Mouse (Mus musculus) CH12.LX (cell line): Measurements from ENCODE around the gene Bbs1. TPM values are rescaled to one million over a fixed set of nuclear protein-coding genes. Genes with fewer than 3 reads are reported as not detected.

Experiments used
- DNase-seq: peaks from one replicate; pipeline ENCODE4 v3.0.0-alpha.2; 2013; ENCODE audit errors: extremely low read depth
- H3K27ac ChIP-seq: 2 replicates; pipeline ENCODE4 v1.5.1; 2012; ENCODE audit warnings: low read depth, mild to moderate bottlenecking, control low read depth, moderate library complexity; ENCODE audit not compliant: insufficient read depth
- H3K27me3 ChIP-seq: replicated peaks from 2 replicates; pipeline ENCODE3; 2012; ENCODE audit warnings: inconsistent platforms
- H3K36me3 ChIP-seq, 2 experiments: replicated peaks in 1 of 2; 2 replicates each; pipeline versions ENCODE3 to v1.6.1; 2012; ENCODE audit warnings: inconsistent platforms in 1 of 2, low read length in 1 of 2, mild to moderate bottlenecking in 1 of 2, mixed read lengths in 1 of 2, moderate library complexity in 1 of 2; ENCODE audit not compliant: control insufficient read depth in 1 of 2, insufficient read depth in 1 of 2
- H3K4me1 ChIP-seq, 2 experiments: 2 replicates each; pipeline ENCODE4 v1.6.1; 2012; ENCODE audit warnings: inconsistent platforms in 1 of 2, moderate library complexity in 1 of 2; ENCODE audit not compliant: insufficient read depth in 2 of 2, control insufficient read depth in 1 of 2
- H3K4me2 ChIP-seq: 2 replicates; pipeline ENCODE4 v1.6.1; 2012; ENCODE audit warnings: low read depth, mild to moderate bottlenecking, control low read depth; ENCODE audit not compliant: poor library complexity, insufficient read depth, severe bottlenecking
- H3K4me3 ChIP-seq, 3 experiments: fragments of 150-350 bp in 1 of 3; sonication (generic) in 1 of 3; replicated peaks in 1 of 3; 2 replicates each; pipeline versions ENCODE3 to v1.5.1; 2011 to 2012; ENCODE audit warnings: low read depth in 2 of 3, low read length in 2 of 3, mild to moderate bottlenecking in 2 of 3, moderate library complexity in 2 of 3, control low read depth in 1 of 3, improper control_type of control experiment in 1 of 3, inconsistent platforms in 1 of 3, mixed read lengths in 1 of 3; ENCODE audit not compliant: poor library complexity in 1 of 3
- H3K79me2 ChIP-seq: replicated peaks from 2 replicates; pipeline ENCODE4 v1.6.1; 2012; ENCODE audit warnings: mild to moderate bottlenecking, moderate library complexity; ENCODE audit not compliant: control insufficient read depth, poor library complexity, insufficient read depth, severe bottlenecking; ENCODE audit errors: extremely low read depth
- H3K9ac ChIP-seq: 2 replicates; pipeline ENCODE4 v1.6.1; 2012; ENCODE audit warnings: low read depth, mild to moderate bottlenecking, control low read depth, moderate library complexity; ENCODE audit not compliant: insufficient read depth
- H3K9me3 ChIP-seq: replicated peaks from 2 replicates; pipeline ENCODE3; 2012; ENCODE audit warnings: low read length, inconsistent platforms, mixed read lengths
- BHLHE40 ChIP-seq: IDR thresholded peaks from 2 replicates; pipeline ENCODE4 v1.6.1; 2011; ENCODE audit warnings: mild to moderate bottlenecking, low read depth, low read length, improper control_type of control experiment
- CHD2 ChIP-seq: IDR thresholded peaks from 2 replicates; pipeline ENCODE4 v1.6.1; 2011; ENCODE audit warnings: low read length, improper control_type of control experiment
- ELF1 ChIP-seq: IDR thresholded peaks from 2 replicates; pipeline ENCODE4 v1.6.1; 2014; ENCODE audit warnings: low read depth, mild to moderate bottlenecking, inconsistent platforms, low read length, improper control_type of control experiment
- EP300 ChIP-seq: IDR thresholded peaks from 2 replicates; pipeline ENCODE4 v1.6.1; 2011; ENCODE audit warnings: low read length, improper control_type of control experiment
- ETS1 ChIP-seq: conservative IDR thresholded peaks from 2 replicates; pipeline ENCODE4 v1.6.1; 2012; ENCODE audit warnings: low read depth, mild to moderate bottlenecking, inconsistent platforms, low read length, improper control_type of control experiment, moderate library complexity
- IRF4 ChIP-seq: IDR thresholded peaks from 2 replicates; pipeline ENCODE4 v1.6.1; 2014; ENCODE audit warnings: low read depth, mild to moderate bottlenecking, inconsistent platforms, low read length, improper control_type of control experiment
- JUN ChIP-seq: IDR thresholded peaks from 2 replicates; pipeline ENCODE4 v1.6.1; 2011; ENCODE audit warnings: low read depth, mild to moderate bottlenecking, low read length, improper control_type of control experiment, moderate library complexity; ENCODE audit not compliant: insufficient read depth
- KAT2A ChIP-seq: IDR thresholded peaks from 2 replicates; pipeline ENCODE4 v1.6.1; 2012; ENCODE audit warnings: low read length, improper control_type of control experiment, inconsistent platforms; ENCODE audit not compliant: insufficient replicate concordance
- MEF2A ChIP-seq: IDR thresholded peaks from 2 replicates; pipeline ENCODE4 v1.6.1; 2014; ENCODE audit warnings: low read depth, mild to moderate bottlenecking, inconsistent platforms, low read length, improper control_type of control experiment, borderline replicate concordance
- MYC ChIP-seq: IDR thresholded peaks from 2 replicates; pipeline ENCODE4 v1.6.1; 2011; ENCODE audit warnings: low read depth, mild to moderate bottlenecking, improper control_type of control experiment, low read length
- NELFE ChIP-seq: IDR thresholded peaks from 2 replicates; pipeline ENCODE4 v1.6.1; 2011; ENCODE audit warnings: low read depth, low read length, improper control_type of control experiment
- POLR2A ChIP-seq: IDR thresholded peaks from 2 replicates; pipeline ENCODE4 v1.6.1; 2011; ENCODE audit warnings: low read depth, mild to moderate bottlenecking, improper control_type of control experiment, low read length
- RCOR1 ChIP-seq: conservative IDR thresholded peaks from 2 replicates; pipeline ENCODE4 v1.6.1; 2012; ENCODE audit warnings: low read depth, mild to moderate bottlenecking, inconsistent platforms, low read length, improper control_type of control experiment
- SMC3 ChIP-seq: IDR thresholded peaks from 2 replicates; pipeline ENCODE4 v1.6.1; 2011; ENCODE audit warnings: low read depth, low read length, improper control_type of control experiment
- TCF12 ChIP-seq: IDR thresholded peaks from 2 replicates; pipeline ENCODE4 v1.6.1; 2014; ENCODE audit warnings: low read depth, mild to moderate bottlenecking, inconsistent platforms, low read length, improper control_type of control experiment
- UBTF ChIP-seq: IDR thresholded peaks from 2 replicates; pipeline ENCODE4 v1.6.1; 2012; ENCODE audit warnings: low read depth, mild to moderate bottlenecking, inconsistent platforms, low read length, improper control_type of control experiment, moderate library complexity
- USF1 ChIP-seq: IDR thresholded peaks from 2 replicates; pipeline ENCODE4 v1.6.1; 2014; ENCODE audit warnings: low read depth, mild to moderate bottlenecking, inconsistent platforms, low read length, improper control_type of control experiment
- ZC3H11A ChIP-seq: IDR thresholded peaks from 2 replicates; pipeline ENCODE4 v1.6.1; 2012; ENCODE audit warnings: low read depth, mild to moderate bottlenecking, inconsistent platforms, low read length, improper control_type of control experiment
- ZKSCAN1 ChIP-seq: IDR thresholded peaks from 2 replicates; pipeline ENCODE4 v1.6.1; 2012; ENCODE audit warnings: low read depth, inconsistent platforms, low read length, improper control_type of control experiment, borderline replicate concordance
- dilution Hi-C: fragments of 300-500 bp; cut with MboI; formaldehyde crosslinking; loops from 2 replicates; pipeline ENCODE4 v1.14.3; 2020; ENCODE audit warnings: low sequenced_read_pairs; ENCODE audit not compliant: extremely low pct_unique_long_range_greater_than_20kb, extremely low pct_ligation_motif_present
- in situ Hi-C: fragments of 300-500 bp; cut with MboI; formaldehyde crosslinking; loops from 3 replicates; pipeline ENCODE4 v1.14.3; 2019; ENCODE audit warnings: low sequenced_read_pairs, low pct_ligation_motif_present, low pct_unique_long_range_greater_than_20kb, mixed read lengths
- polyA plus RNA-seq: library from polyadenylated mRNA; unstranded; fragments of >175 nt; gene quantifications from 2 replicates; pipeline ENCODE4 v1.2.1, GENCODE M21; 2012; ENCODE audit warnings: low read depth; ENCODE audit not compliant: insufficient read length
- total RNA-seq, 2 experiments: library from RNA; depleted of rRNA; stranded (reverse); fragments of 300-350 nt in 1 of 2; fragments of >200 nt in 1 of 2; gene quantifications; 2 replicates each; pipeline ENCODE4 v1.2.3; 2012 to 2014

Bbs1 gene
- total and polyA plus RNA-seq, 3 experiments, result 2.7 to 3.1 (median 2.8) TPM

DNA sequence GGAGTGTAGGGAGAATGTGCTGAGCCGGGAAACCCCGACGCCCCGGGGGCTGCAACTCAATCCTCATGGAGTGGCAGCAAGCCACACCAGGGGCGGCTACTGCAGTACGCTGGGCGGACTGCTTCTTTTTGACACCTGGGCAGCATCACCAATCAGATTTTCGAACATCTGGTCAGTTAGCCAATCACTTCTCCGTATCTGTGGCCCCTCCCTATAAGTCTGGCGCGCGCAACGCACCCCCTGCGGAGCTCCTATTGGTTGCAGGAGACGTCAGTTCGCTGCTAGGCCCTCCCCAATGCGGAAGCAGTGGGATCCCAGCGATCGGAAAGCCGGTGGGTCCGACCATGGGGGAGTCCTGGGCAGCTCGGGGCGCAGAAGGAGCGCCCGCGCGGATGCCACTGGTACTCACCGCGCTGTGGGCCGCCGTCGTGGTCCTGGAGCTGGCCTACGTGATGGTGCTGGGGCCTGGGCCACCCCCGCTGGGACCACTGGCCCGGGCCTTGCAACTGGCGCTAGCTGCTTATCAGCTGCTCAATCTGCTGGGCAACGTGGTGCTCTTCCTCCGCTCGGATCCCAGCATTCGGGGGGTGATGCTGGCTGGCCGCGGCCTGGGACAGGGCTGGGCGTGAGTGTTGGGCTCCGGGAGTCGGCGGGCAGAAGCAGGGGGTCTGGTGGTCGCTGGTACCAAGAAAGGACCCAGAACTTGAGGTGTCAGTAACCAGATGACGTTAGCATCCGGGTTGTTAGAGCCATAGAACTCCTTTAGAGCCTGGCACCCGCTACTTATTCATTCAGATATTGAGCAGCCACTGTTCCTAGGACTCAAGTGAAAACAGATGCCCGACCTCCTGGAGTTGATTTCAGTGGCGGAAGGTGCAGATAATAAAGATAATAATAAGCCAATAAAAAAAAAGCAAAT is 27.8 kb downstream of the Bbs1 start, which contains the start of gene Zdhhc24 (continued):
- TF ChIP-seq BHLHE40, result no peak
- no peak for TF ChIP-seq TCF12
- no peak for TF ChIP-seq SMC3
- no peak for TF ChIP-seq ZKSCAN1
- peak; percentile 15; the same call in 1 of the 2 replicates for TF ChIP-seq MYC
- TF ChIP-seq RCOR1, result 0 out of 2 replicates have a peak, but pooled peaks have one; percentile 37
- TF ChIP-seq EP300, result no peak
- peak; percentile 86 for TF ChIP-seq POLR2A
- TF ChIP-seq MEF2A, result no peak
- no peak for TF ChIP-seq JUN
- no peak for TF ChIP-seq UBTF
- TF ChIP-seq ZC3H11A, result no peak
- no peak; the same call in 1 of the 2 replicates for TF ChIP-seq ETS1
- TF ChIP-seq CHD2, result peak; percentile 93
- TF ChIP-seq KAT2A, result no peak
- no peak for TF ChIP-seq IRF4
- TF ChIP-seq USF1, result no peak
- TF ChIP-seq ELF1, result peak; percentile 99

DNA sequence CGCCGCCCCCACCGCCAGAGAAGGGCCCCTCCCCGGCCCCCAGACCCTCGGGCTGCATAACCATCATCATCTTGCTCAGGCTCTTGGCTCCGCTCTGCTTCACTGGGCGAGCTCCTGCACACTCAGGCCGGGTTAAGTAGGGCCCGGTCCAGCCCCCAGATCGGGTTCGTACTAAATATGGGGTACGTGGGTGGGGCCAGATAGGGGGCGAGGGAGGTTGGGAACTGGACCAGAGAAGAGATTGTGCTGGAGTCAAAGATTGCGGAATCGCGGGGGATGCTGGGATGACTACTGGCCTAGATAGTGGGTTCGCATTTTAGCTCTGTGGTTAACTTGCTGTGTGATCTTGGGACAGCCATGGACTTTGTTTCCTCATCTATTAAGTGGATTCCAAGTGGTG is 28.6 kb downstream of the Bbs1 start, which contains the start of gene Actn3:
Actn3 (minus strand) TSS at position 125 of the 400 bp plus-strand sequence.
- in situ Hi-C loops, result no loop called here
- Histone ChIP-seq H3K27me3 (peaks cover 38% of the 10 kb centered on the region), H3K79me2 (no peaks in the 10 kb centered on the region; the same call in 1 of the 2 replicates), H3K4me1 (peaks cover 19 to 40% of the 10 kb centered on the region in 2 experiments), H3K9me3 (no peaks in the 10 kb centered on the region), H3K9ac (peak within 1 kb of the TSS; percentile 57), H3K4me3 (peak within 1 kb of the TSS; percentile 84 to 97 (median 84)), H3K36me3 (peaks cover 11 to 26% of the 10 kb centered on the region in 2 experiments), H3K4me2 (peak within 1 kb of the TSS; percentile 69), H3K27ac (no peak within 1 kb of the TSS)
- dilution Hi-C loops, result no loop called here
- TF ChIP-seq EP300, result no peak
- TF ChIP-seq NELFE, result no peak
- DNase-seq, result no peak
